Mouse (Mus musculus) myocyte (in vitro differentiated cells): ENCODE measurements around the gene Gm45140.

Source experiments
- CEBPB ChIP-seq: IDR thresholded peaks from 2 replicates; pipeline ENCODE4 v1.6.1; 2011; ENCODE audit warnings: mild to moderate bottlenecking, moderate library complexity; ENCODE audit not compliant: poor library complexity, insufficient read depth, severe bottlenecking
- E2F4 ChIP-seq: IDR thresholded peaks from one replicate; pipeline ENCODE4 v1.6.1; 2011; ENCODE audit warnings: mild to moderate bottlenecking, control low read depth, moderate library complexity; ENCODE audit not compliant: insufficient read depth
- MYOG ChIP-seq, 3 experiments: IDR thresholded peaks; one replicate each; pipeline ENCODE4 v1.6.1; 2011; ENCODE audit warnings: control low read depth in 2 of 3, low read depth in 2 of 3, mild to moderate bottlenecking in 2 of 3; ENCODE audit not compliant: insufficient read length in 2 of 3, control insufficient read depth in 1 of 3, insufficient read depth in 1 of 3
- POLR2A ChIP-seq: IDR thresholded peaks from one replicate; pipeline ENCODE4 v1.6.1; 2011; ENCODE audit warnings: low read depth, mild to moderate bottlenecking, control low read depth, moderate library complexity; ENCODE audit not compliant: insufficient read length
- POLR2AphosphoS2 ChIP-seq: IDR thresholded peaks from one replicate; pipeline ENCODE4 v1.6.1; 2011; ENCODE audit warnings: low read depth, control low read depth; ENCODE audit not compliant: insufficient read length
- TCF12 ChIP-seq: IDR thresholded peaks from one replicate; pipeline ENCODE4 v1.6.1; 2011; ENCODE audit warnings: mild to moderate bottlenecking, control low read depth; ENCODE audit not compliant: poor library complexity, insufficient read depth, severe bottlenecking

GRCm38 (mm10) chr6:87866211-87866610, 30.6 kb upstream of the Gm45140 start:
- TF ChIP-seq TCF12 (no peak), POLR2A (no peak), MYOG (IDR thresholded peaks at IDR 0.05; ENCODE audit: control insufficient read depth in 1 of 3, insufficient read depth in 1 of 3, insufficient read length in 2 of 3, low read depth in 2 of 3) (no peak), POLR2AphosphoS2 (no peak), E2F4 (no peak), CEBPB (no peak)
